Mouse (Mus musculus) embryonic stem cell, embryonic (primary cell): ENCODE data around the gene Aco2.

Experiments
- CTCF ChIA-PET, 4 experiments: fragments of 300-600 bp in 2 of 4; fragments of 350-600 bp in 2 of 4; sonication (Branson Sonifier 250); formaldehyde crosslinking; loops; one replicate each; lab custom pipeline; 2022; ENCODE audit warnings: inconsistent platforms in 2 of 4; lab: Charles Lee
- POLR2A ChIA-PET, 4 experiments: fragments of 300-600 bp in 2 of 4; fragments of 350-600 bp in 2 of 4; sonication (Branson Sonifier 250); formaldehyde crosslinking; loops; one replicate each; lab custom pipeline; 2022; ENCODE audit warnings: antibody characterized with exemption in 4 of 4, inconsistent platforms in 1 of 4; lab: Charles Lee

Aco2 gene

GRCm38 (mm10) chr15:81852411-81853000 is 19.6 kb upstream of the Aco2 start:
- ChIA-PET POLR2A (interaction anchor here in 3 of 4 experiments (1.0 to 11.6 kb wide), 10 partner anchors 9 to 135 kb away, joined by 3 to 212 read pairs (median 4); partner anchors contain the start of gene Tob2 (in 1 of the 3)), CTCF (interaction anchor here (0.9 to 3.0 kb wide), 5 partner anchors 9 to 22 kb away, joined by 3 to 10 read pairs (median 4); no protein-coding TSS in a partner anchor)

- CTCF ChIA-PET: interaction anchor here in 3 of 4 experiments (0.9 to 3.0 kb wide), 3 partner anchors 10 to 22 kb away, joined by 3 to 10 read pairs (median 3); no protein-coding TSS in a partner anchor
- POLR2A ChIA-PET: interaction anchor here in 3 of 4 experiments (1.0 to 11.6 kb wide), 6 partner anchors 9 to 42 kb away, joined by 3 to 212 read pairs (median 4); partner anchors contain the start of gene Tob2 (in 1 of the 3)
Observed at GRCm38 (mm10) chr15:81853081-81853480, 19.0 kb upstream of the Aco2 start.

- ChIA-PET CTCF (interaction anchor here in 1 of 4 experiments (0.7 to 1.0 kb wide), 2 partner anchors 25 to 241 kb away, joined by 3 to 4 read pairs; no protein-coding TSS in a partner anchor), POLR2A (interaction anchor here in 3 of 4 experiments (0.6 to 16.6 kb wide), 33 partner anchors 8 to 332 kb away, joined by 3 to 218 read pairs (median 4); partner anchors contain the start of genes Aco2 (in 3 of the 3), Phf5a (in 3 of the 3) and Zc3h7b (in 1 of the 3))
Observed at GRCm38 (mm10) chr15:81856030-81856790, 15.9 kb upstream of the Aco2 start.

GRCm38 (mm10) chr15:81856938-81857723 is 15.0 kb upstream of the Aco2 start:
- CTCF ChIA-PET: interaction anchor here in 2 of 4 experiments (0.6 to 0.7 kb wide), 2 partner anchors 186 to 240 kb away, joined by 4 to 11 read pairs; no protein-coding TSS in a partner anchor
- POLR2A ChIA-PET: interaction anchor here (0.5 to 16.6 kb wide), 47 partner anchors 9 to 391 kb away, joined by 3 to 218 read pairs (median 5); partner anchors contain the start of genes Aco2 (in 3 of the 4), Phf5a (in 3 of the 4), Ep300 (in 1 of the 4) and Polr3h (in 1 of the 4)

- CTCF ChIA-PET: interaction anchor here in 2 of 4 experiments (0.6 to 1.1 kb wide), 2 partner anchors 9 to 187 kb away, joined by 4 to 11 read pairs; no protein-coding TSS in a partner anchor
- POLR2A ChIA-PET: interaction anchor here (0.6 to 16.6 kb wide), 48 partner anchors 10 to 391 kb away, joined by 3 to 218 read pairs (median 5); partner anchors contain the start of genes Aco2 (in 3 of the 4), Phf5a (in 3 of the 4), Polr3h (in 2 of the 4) and Ep300 (in 1 of the 4)
Observed at GRCm38 (mm10) chr15:81857724-81858116, 14.4 kb upstream of the Aco2 start.

- POLR2A ChIA-PET: interaction anchor here (0.6 to 16.6 kb wide), 55 partner anchors 9 to 392 kb away, joined by 3 to 218 read pairs (median 5); partner anchors contain the start of genes Aco2 (in 3 of the 4), Phf5a (in 3 of the 4), Polr3h (in 2 of the 4) and Tef (in 2 of the 4)
Observed at GRCm38 (mm10) chr15:81858138-81858516, 14.0 kb upstream of the Aco2 start.

GRCm38 (mm10) chr15:81858517-81859329 is 13.4 kb upstream of the Aco2 start, which contains the start of gene Tob2:
Gene Tob2, minus strand, starts transcription at chr15:81858796.
- ChIA-PET CTCF (interaction anchor here in 2 of 4 experiments (0.6 to 1.1 kb wide), 2 partner anchors 10 to 117 kb away, joined by 4 to 8 read pairs; no protein-coding TSS in a partner anchor), POLR2A (interaction anchor here in 3 of 4 experiments (0.5 to 16.6 kb wide), 55 partner anchors 9 to 392 kb away, joined by 3 to 218 read pairs (median 5); partner anchors contain the start of genes Aco2 (in 3 of the 3), Phf5a (in 3 of the 3), Pmm1 (in 2 of the 3) and Polr3h (in 2 of the 3))

More at GRCm38 (mm10) chr15:81858138-81858516, 14.0 kb upstream of the Aco2 start:
- CTCF ChIA-PET: interaction anchor here in 2 of 4 experiments (0.6 to 1.1 kb wide), 3 partner anchors 10 to 187 kb away, joined by 4 to 11 read pairs (median 8); no protein-coding TSS in a partner anchor

- ChIA-PET POLR2A (interaction anchor here in 3 of 4 experiments (0.5 to 16.6 kb wide), 58 partner anchors 9 to 1387 kb away, joined by 3 to 218 read pairs (median 5); partner anchors contain the start of genes Aco2 (in 3 of the 3), Phf5a (in 2 of the 3), Pmm1 (in 2 of the 3) and Polr3h (in 2 of the 3)), CTCF (interaction anchor here in 2 of 4 experiments (0.5 to 1.6 kb wide), 11 partner anchors 27 to 999 kb away, joined by 3 to 10 read pairs (median 5); no protein-coding TSS in a partner anchor)
Observed at GRCm38 (mm10) chr15:81859330-81860255, 12.5 kb upstream of the Aco2 start.

GRCm38 (mm10) chr15:81860471-81861135 is 11.5 kb upstream of the Aco2 start:
- CTCF ChIA-PET: interaction anchor here in 2 of 4 experiments (0.5 to 1.6 kb wide), 10 partner anchors 26 to 998 kb away, joined by 3 to 10 read pairs (median 5); no protein-coding TSS in a partner anchor

GRCm38 (mm10) chr15:81864238-81864637 is 7.9 kb upstream of the Aco2 start:
- ChIA-PET CTCF (interaction anchor here in 1 of 4 experiments (0.6 to 1.7 kb wide), 2 partner anchors 33 to 41 kb away, joined by 3 to 7 read pairs; no protein-coding TSS in a partner anchor), POLR2A (interaction anchor here in 2 of 4 experiments (0.8 to 16.6 kb wide), 17 partner anchors 6 to 344 kb away, joined by 3 to 218 read pairs (median 5); partner anchors contain the start of genes Aco2 (in 1 of the 2) and Phf5a (in 1 of the 2))

More at GRCm38 (mm10) chr15:81860471-81861135, 11.5 kb upstream of the Aco2 start:
- POLR2A ChIA-PET: interaction anchor here (0.5 to 16.6 kb wide), 47 partner anchors 8 to 1386 kb away, joined by 3 to 218 read pairs (median 5); partner anchors contain the start of genes Aco2 (in 3 of the 4), Phf5a (in 2 of the 4), Pmm1 (in 2 of the 4) and Polr3h (in 2 of the 4)

- ChIA-PET CTCF (interaction anchor here in 1 of 4 experiments (0.7 kb wide), 1 partner anchor 38 kb away, joined by 6 read pairs; no protein-coding TSS in a partner anchor), POLR2A (interaction anchor here in 3 of 4 experiments (0.6 to 16.6 kb wide), 11 partner anchors 9 to 141 kb away, joined by 3 to 218 read pairs (median 8); partner anchors contain the start of gene Tob2 (in 1 of the 3))
Observed at GRCm38 (mm10) chr15:81869985-81870384, 2.1 kb upstream of the Aco2 start.

GRCm38 (mm10) chr15:81871604-81872261 is 376 bp upstream of the Aco2 start, which contains the start of gene Phf5a:
Gene Phf5a, minus strand, starts transcription at chr15:81871911.
- POLR2A ChIA-PET: interaction anchor here in 3 of 4 experiments (0.6 to 10.5 kb wide), 86 partner anchors 8 to 1795 kb away, joined by 3 to 218 read pairs (median 5); partner anchors contain the start of genes Tob2 (in 3 of the 3), Polr3h (in 2 of the 3), Rbx1 (in 2 of the 3) and Ep300 (in 1 of the 3)
- CTCF ChIA-PET: interaction anchor here in 3 of 4 experiments (0.6 to 1.5 kb wide), 5 partner anchors 10 to 41 kb away, joined by 3 to 7 read pairs (median 5); no protein-coding TSS in a partner anchor
